Mouse (Mus musculus): ENCODE results near the gene Rragc.
A peak's percentile ranks its signal among the peaks of the same experiment; 100 is the strongest.

The Rragc gene

GRCm38 (mm10) chr4:123952059-123952458 is 34.8 kb downstream of the Rragc start:
- peak; percentile 20 for DNase-seq (ENCODE audit: low read depth)

GRCm38 (mm10) chr4:123956703-123957491 is 39.7 kb downstream of the Rragc start:
- DNase-seq (ENCODE audit: low read depth), result peak; percentile 43

GRCm38 (mm10) chr4:123957492-123957808 is 40.2 kb downstream of the Rragc start:
- DNase-seq (ENCODE audit: low read depth), result no peak

- no peak for DNase-seq (ENCODE audit: low read depth)
Measured at GRCm38 (mm10) chr4:123957891-123958290, 40.6 kb downstream of the Rragc start.

- DNase-seq (ENCODE audit: low read depth), result no peak
Measured at GRCm38 (mm10) chr4:123960955-123961354, 43.7 kb downstream of the Rragc start.

GRCm38 (mm10) chr4:123962721-123963120 is 45.5 kb downstream of the Rragc start:
- DNase-seq (ENCODE audit: low read depth), result no peak

- DNase-seq (ENCODE audit: low read depth), result no peak
Measured at GRCm38 (mm10) chr4:123968663-123969321, 51.5 kb downstream of the Rragc start.

GRCm38 (mm10) chr4:123969458-123969857 is 52.2 kb downstream of the Rragc start:
- DNase-seq (ENCODE audit: low read depth), result no peak

- no peak for DNase-seq (ENCODE audit: low read depth)
Measured at GRCm38 (mm10) chr4:123971059-123971458, 53.8 kb downstream of the Rragc start.

- DNase-seq (ENCODE audit: low read depth), result no peak
Measured at GRCm38 (mm10) chr4:123972423-123973049, 55.3 kb downstream of the Rragc start.

- no peak for DNase-seq (ENCODE audit: low read depth)
Measured at GRCm38 (mm10) chr4:123982105-123982504, 64.9 kb downstream of the Rragc start.
